Mouse (Mus musculus) heart, postnatal 0 days (tissue): ENCODE results near the gene Plxnb2.

Source experiments
- CTCF ChIP-seq: IDR thresholded peaks from 2 replicates; pipeline ENCODE4 v1.5.1; 2016; ENCODE audit warnings: antibody characterized with exemption, control low read depth, low read depth
- EP300 ChIP-seq: IDR thresholded peaks from 2 replicates; pipeline ENCODE4 v1.6.1; 2016; ENCODE audit warnings: antibody characterized with exemption, low read depth

DNA sequence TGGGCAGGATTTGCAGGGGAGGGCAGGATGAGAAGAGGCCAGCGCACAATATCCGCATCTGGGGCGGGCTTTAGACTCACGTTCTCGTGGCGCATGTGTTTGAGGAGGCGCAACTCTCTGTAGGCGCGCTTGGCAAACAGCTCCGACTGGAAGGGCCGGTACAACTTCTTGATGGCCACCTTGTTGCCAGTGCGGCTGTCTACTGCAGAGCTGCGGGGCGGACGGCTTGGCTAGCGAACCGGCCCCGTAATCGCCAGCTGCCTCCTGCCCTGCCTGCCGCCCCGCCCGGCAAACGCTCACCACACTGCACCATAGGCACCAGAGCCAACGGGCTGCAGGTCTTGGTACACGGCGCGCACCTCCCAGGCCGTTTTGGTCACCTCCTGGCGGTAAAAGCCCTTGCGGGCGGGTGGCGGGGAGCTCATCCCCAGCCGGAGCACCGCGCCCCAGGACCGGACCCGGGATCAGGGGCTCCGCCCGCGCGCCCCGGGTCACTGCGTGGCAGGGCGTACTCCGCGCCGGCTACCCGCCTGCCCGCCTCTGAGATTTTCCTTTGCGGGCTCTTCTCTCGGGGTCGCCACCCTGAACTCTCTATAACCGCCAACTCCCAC, 40.4 kb downstream of the Plxnb2 start:
- TF ChIP-seq CTCF: no peak
- no peak for TF ChIP-seq EP300
